Mouse (Mus musculus) cortical plate, adult 2 months (tissue): ENCODE measurements around the gene Pcca. TPM values are rescaled to one million over a fixed set of nuclear protein-coding genes. Genes with fewer than 3 reads are reported as not detected.

ENCODE experiments used
- H3K27ac ChIP-seq: fragments of 200-500 bp; 2 replicates; pipeline ENCODE4 v1.5.1; 2012; ENCODE audit warnings: low read length, control low read depth, inconsistent platforms; ENCODE audit not compliant: insufficient read depth
- H3K4me1 ChIP-seq: fragments of 200-500 bp; 2 replicates; pipeline ENCODE4 v1.6.1; 2011; ENCODE audit warnings: low read length; ENCODE audit not compliant: control insufficient read depth, insufficient read depth
- H3K4me3 ChIP-seq: fragments of 200-500 bp; 2 replicates; pipeline ENCODE4 v1.5.1; 2011; ENCODE audit warnings: mild to moderate bottlenecking, low read length, control low read depth; ENCODE audit not compliant: insufficient read depth
- CTCF ChIP-seq: fragments of 200-500 bp; IDR thresholded peaks from 2 replicates; pipeline ENCODE4 v1.5.1; 2011; ENCODE audit warnings: mild to moderate bottlenecking, control low read depth, low read length; ENCODE audit not compliant: insufficient read depth; ENCODE audit errors: extremely low read depth
- POLR2A ChIP-seq: fragments of 200-500 bp; IDR thresholded peaks from 2 replicates; pipeline ENCODE4 v1.6.1; 2011; ENCODE audit warnings: mild to moderate bottlenecking, low read length, control low read depth; ENCODE audit not compliant: insufficient read depth; ENCODE audit errors: extremely low read depth
- polyA plus RNA-seq: library from polyadenylated mRNA; depleted of rRNA; stranded (reverse); fragments of >200 nt; gene quantifications from 2 replicates; pipeline ENCODE4 v1.2.3, GENCODE M21; 2012; rRNA removed

The Pcca gene
- polyA plus RNA-seq, 1 experiment = 34.9 TPM

DNA sequence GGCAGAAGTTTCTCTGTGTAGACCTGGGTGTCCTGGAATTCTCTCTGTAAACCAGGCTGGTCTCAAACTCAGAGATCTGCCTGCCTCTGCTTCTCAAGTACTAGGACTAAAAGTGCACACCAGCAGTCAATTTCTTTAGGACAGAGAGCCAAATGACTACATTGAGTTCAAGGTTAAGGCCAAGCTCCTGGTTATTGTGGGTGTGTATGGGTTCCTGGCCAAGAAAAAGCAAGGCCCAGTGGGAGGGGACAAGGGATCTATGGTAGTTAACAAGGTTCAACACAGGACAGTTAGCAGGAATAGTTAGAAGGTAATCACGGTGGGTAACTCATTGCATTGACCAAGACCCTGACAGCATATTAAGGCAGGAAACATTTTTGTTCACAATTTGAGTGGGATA lies 370.9 kb downstream of the Pcca start:
- Histone ChIP-seq H3K27ac (no peak overlapping the region), H3K4me1 (no peaks in the 10 kb centered on the region; the same call in 1 of the 2 replicates), H3K4me3 (no peak overlapping the region)
- TF ChIP-seq CTCF (no peak), POLR2A (no peak)

DNA sequence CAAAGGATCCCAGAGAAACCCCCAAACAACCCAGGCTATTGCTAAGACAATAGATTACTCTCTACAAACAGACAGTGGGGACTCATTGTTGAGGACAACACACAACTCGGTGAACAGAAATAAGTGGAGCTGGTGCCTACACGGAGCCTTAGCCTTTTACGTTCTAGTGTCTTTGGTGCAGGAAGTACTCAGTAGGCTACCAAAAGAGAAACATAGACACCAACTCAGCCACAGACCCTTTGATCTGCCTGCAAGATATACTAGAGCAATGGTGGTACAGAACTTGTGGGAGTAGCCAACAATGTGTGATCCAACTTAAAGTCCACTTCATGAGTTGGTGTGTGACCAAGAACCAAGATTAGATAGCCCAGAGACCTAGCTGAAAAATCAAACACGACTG lies 374.0 kb downstream of the Pcca start:
- H3K27ac ChIP-seq = no peak overlapping the region
- H3K4me1 ChIP-seq = no peaks in the 10 kb centered on the region
- TF ChIP-seq POLR2A (no peak), CTCF (no peak)
- H3K4me3 ChIP-seq = no peak overlapping the region

DNA sequence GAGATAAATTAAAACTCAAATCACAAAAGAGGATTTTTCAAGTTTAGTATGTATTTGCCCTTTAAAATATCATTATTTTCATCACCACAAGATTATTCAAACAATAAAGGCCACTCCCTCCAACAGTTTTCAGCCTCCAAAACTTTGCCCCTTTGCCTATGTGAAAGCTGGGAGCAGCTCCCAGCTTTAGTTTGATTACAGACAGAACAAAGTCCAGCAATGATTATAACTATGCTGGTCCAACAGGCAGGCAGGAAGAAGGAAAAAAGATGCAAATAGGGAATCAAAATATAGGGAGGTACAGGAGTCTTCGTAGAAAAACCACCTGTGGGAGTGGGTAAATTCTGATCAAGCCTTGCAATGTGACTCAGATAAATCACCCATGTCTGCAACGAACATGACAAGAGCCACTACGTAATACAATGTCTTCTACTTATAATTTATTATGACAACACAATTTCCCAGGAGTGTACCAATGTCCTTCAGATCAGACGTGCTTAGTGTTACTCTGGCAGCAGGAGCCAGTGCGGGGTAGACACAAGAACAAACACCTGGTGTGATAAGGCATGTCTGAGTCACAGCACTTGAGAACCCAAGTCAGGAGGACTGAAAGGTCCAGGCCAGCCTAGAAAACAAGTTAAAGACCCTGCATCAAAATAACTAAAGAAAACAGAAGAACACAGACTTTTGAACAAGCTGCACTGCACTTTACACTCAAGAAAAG lies 375.4 kb downstream of the Pcca start:
- no peak for TF ChIP-seq CTCF
- TF ChIP-seq POLR2A = no peak
- Histone ChIP-seq H3K27ac (no peak overlapping the region), H3K4me3 (no peak overlapping the region), H3K4me1 (no peaks in the 10 kb centered on the region)

DNA sequence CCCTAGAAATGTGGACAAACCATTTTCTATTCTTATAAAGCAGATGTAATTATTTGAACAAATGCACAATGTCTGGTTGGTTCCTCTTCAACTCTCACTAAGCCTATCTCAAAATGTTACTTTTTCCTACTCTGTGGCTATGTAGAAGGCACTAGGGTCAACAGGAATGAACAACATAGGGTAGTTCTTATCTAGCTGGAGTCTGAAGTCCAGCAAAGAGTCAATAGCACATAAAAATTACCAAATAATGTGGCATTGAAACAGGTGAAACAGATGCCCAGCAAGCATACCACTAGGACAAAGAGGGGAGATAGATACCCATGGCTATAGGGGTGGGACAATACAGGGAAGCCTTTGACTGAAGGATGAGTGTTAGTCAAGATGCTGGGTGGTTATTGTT lies 377.1 kb downstream of the Pcca start:
- TF ChIP-seq CTCF = no peak
- no peak for TF ChIP-seq POLR2A
- Histone ChIP-seq H3K4me1 (no peaks in the 10 kb centered on the region), H3K4me3 (no peak overlapping the region), H3K27ac (no peak overlapping the region)

DNA sequence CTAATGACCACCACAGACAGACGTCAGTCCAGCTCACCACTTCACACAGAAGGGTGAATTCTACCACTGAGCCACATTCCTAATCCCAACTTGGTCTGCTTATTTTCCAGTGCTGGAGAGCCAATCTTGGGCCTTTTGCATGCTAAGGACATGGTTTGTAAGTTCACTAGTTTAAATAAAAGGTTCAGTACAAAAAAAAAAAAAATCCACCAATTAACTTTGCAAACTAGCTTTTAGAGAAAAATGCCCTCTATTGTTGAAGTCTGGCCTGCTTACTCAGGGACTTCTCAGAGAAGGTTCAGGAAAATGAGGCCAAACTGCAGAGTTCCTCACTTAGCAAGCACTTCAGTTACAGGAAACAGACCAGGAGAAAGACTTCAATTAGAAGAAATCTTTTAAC lies 378.0 kb downstream of the Pcca start:
- no peak overlapping the region; the same call in 1 of the 2 replicates for H3K4me3 ChIP-seq
- TF ChIP-seq CTCF = no peak
- no peak for TF ChIP-seq POLR2A
- H3K27ac ChIP-seq = no peak overlapping the region
- H3K4me1 ChIP-seq = no peaks in the 10 kb centered on the region

DNA sequence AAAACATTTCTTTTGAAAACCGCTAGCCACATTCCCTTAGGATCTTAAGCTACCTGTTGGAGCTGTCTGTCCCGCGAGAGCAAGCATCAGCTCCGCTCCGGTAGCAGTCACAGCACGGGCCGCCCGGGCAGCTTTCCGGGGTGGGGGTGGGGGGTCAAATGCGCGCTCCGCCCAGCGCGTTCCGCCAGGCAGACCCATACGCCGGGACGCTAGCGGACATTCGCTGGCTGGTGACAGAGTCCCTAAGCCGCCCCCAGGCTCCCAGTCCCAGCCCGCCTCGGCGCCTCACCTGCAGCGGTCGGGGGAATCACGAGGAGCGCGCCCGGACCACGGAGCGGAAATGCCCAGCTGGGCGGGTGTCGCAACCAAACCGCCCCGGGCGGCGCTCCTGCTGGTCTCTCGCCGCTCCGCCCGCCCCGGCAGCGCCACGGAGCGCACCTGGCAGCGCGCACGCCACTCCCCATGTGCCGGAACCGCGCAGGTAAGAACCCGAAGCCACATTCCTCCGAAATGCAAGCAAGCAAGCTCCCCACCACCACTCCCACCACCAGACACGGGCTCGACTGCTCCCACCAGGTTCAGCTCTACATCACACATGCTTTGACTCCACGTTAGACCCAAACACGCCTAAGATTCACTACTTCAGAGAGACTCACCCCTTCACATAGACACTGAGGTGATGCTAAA lies 378.8 kb downstream of the Pcca start:
- peak overlapping the region; percentile 51 for H3K4me3 ChIP-seq
- no peak overlapping the region for H3K27ac ChIP-seq
- H3K4me1 ChIP-seq = no peaks in the 10 kb centered on the region
- TF ChIP-seq CTCF (no peak), POLR2A (no peak)

DNA sequence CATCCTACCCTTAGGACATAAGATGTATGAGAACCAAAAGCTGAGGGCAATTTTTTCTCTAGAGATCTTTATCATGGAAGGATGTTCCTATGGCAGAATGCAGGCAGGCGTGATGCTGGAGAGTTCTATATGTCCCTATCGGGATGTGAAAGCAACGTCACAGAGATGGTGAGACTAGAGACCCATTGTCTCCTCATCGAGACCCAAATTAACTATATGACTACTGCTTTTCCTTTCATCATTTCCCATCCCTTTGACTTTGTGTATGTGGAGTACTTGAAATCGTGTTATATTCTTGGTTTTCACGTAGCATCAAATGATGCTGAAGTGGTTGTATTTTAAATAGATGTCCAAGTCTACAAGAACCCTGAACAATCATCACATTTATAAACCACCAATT lies 379.5 kb downstream of the Pcca start, which contains the start of gene Ggact:
TSS of gene Ggact (minus strand) at position 101 of the 400 bp plus-strand sequence.
- Histone ChIP-seq H3K4me3 (peak within 1 kb of the TSS; percentile 51), H3K27ac (no peak within 1 kb of the TSS), H3K4me1 (no peaks in the 10 kb centered on the region)
- TF ChIP-seq CTCF (no peak), POLR2A (no peak)

DNA sequence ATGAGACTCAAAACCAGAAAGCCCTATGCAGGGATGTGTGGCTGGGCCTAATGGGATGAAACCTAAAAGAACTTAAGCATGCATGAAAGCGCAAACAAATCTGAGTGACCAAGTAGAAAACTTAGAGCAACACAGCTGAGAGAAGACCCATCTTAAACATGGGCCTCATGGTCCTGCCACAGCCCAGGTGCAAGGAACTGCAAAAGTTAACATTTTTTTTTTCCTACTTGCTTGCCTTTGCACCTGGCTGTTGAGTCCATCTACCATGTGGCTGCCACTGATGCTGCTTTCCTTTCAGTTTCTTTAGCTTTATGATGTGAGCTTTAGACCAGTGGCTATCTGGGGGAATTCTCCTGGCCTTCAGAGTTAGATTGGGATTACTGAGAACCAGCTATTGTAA lies 383.6 kb downstream of the Pcca start:
- H3K4me3 ChIP-seq = no peak overlapping the region
- no peak overlapping the region for H3K27ac ChIP-seq
- TF ChIP-seq CTCF = no peak
- no peak for TF ChIP-seq POLR2A
- H3K4me1 ChIP-seq = no peaks in the 10 kb centered on the region

DNA sequence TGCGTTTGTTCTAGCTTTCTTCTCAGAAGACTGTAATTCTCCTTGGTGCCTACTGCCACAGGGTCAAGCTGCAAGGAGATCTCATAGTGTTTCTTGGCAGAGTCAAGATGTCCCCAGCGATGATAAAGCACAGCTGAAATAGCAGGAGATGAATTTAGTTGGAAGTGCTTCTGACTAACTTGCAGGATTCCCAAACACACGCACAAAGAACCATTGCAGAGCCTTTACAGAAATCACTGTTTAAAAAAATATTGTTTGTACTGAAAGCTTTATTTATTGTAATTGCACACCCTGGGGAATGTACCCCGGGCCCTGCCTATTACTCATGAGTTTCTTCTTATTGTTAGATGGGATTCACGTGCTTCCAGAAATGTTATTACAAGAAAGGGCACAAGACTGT lies 385.9 kb downstream of the Pcca start:
- peak overlapping the region; percentile 13; the same call in 1 of the 2 replicates for H3K27ac ChIP-seq
- no peak overlapping the region for H3K4me3 ChIP-seq
- no peaks in the 10 kb centered on the region for H3K4me1 ChIP-seq
- TF ChIP-seq CTCF (no peak), POLR2A (no peak)

DNA sequence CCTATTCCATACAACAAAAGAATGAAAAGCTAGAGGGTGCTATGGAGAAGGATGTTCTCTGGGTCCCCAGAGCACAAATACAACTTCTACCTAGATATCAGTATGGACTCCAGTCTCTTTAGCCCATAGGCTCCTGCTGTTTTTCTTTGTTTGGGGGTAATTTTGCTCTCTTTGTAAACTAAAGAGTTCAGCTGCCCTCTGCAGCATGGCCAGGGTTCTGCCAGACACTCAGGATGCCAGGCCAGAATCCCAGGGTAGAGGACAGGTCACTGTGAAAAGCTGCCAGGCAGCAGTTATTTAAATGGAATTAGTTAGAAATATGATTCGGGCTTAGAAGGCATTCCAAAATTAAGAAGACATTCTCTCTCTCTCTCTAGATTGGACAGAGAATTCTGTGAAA lies 402.3 kb downstream of the Pcca start:
- H3K4me3 ChIP-seq = no peak overlapping the region
- TF ChIP-seq CTCF (no peak), POLR2A (no peak)
- H3K4me1 ChIP-seq = no peaks in the 10 kb centered on the region
- H3K27ac ChIP-seq = no peak overlapping the region

Other genes starting within 250 kb of the Pcca start
- gene Gm5089, start 83.2 kb upstream of the Pcca start, polyA plus RNA-seq = 0.13 and 0.17 TPM in 2 replicates
- 2.8 and 3.3 TPM in 2 replicates for gene Zic5, start 68.6 kb upstream of the Pcca start, polyA plus RNA-seq
- 11.1 and 11.9 TPM in 2 replicates for gene Zic2, start 58.9 kb upstream of the Pcca start, polyA plus RNA-seq
- 0.08 TPM in 1 of 2 replicates, not detected in the other for gene Gm10837, start 43.7 kb upstream of the Pcca start, polyA plus RNA-seq